Mouse (Mus musculus) embryonic facial prominence, embryonic 15.5 days (tissue): ENCODE results near the gene Slc5a4a. TPM values are rescaled to one million over a fixed set of nuclear protein-coding genes. Genes with fewer than 3 reads are reported as not detected.

ENCODE experiments used
- ATAC-seq: fragments of 200-750 bp; cut with Nextera tagmentation; 2 replicates; pipeline ENCODE4 v1.8.0; 2017; ENCODE audit warnings: low read depth, moderate TSS enrichment; ENCODE audit not compliant: insufficient number of reproducible peaks, low FRiP score, low TSS enrichment
- H3K27ac ChIP-seq: fragments of 300-500 bp; sonication (generic); replicated peaks from 2 replicates; pipeline ENCODE4 v1.5.1; 2015; ENCODE audit warnings: mild to moderate bottlenecking, inconsistent platforms
- H3K27me3 ChIP-seq: fragments of 300-500 bp; sonication (generic); 2 replicates; pipeline ENCODE4 v1.6.1; 2015; ENCODE audit warnings: inconsistent platforms
- H3K36me3 ChIP-seq: fragments of 300-500 bp; sonication (generic); 2 replicates; pipeline ENCODE4 v1.6.1; 2015; ENCODE audit warnings: mild to moderate bottlenecking, inconsistent platforms
- H3K4me1 ChIP-seq: fragments of 300-500 bp; sonication (generic); 2 replicates; pipeline ENCODE4 v1.6.1; 2015; ENCODE audit warnings: inconsistent platforms
- H3K4me2 ChIP-seq: fragments of 300-500 bp; sonication (generic); replicated peaks from 2 replicates; pipeline ENCODE4 v1.6.1; 2015; ENCODE audit warnings: mild to moderate bottlenecking, inconsistent platforms
- H3K4me3 ChIP-seq: fragments of 300-500 bp; sonication (generic); replicated peaks from 2 replicates; pipeline ENCODE4 v1.5.1; 2015; ENCODE audit warnings: mild to moderate bottlenecking, inconsistent platforms
- H3K9ac ChIP-seq: fragments of 300-500 bp; sonication (generic); 2 replicates; pipeline ENCODE4 v1.6.1; 2015; ENCODE audit warnings: inconsistent platforms
- H3K9me3 ChIP-seq: fragments of 300-500 bp; sonication (generic); replicated peaks from 2 replicates; pipeline ENCODE4 v1.6.1; 2016; ENCODE audit warnings: inconsistent platforms
- WGBS: fragments of 180-500 bp; shearing (Covaris S2); methylation state at CpG from one replicate; pipeline ENCODE4 v1.1.7; 2015; 5-methylcytosine and 5-hydroxymethylcytosine counted together
- polyA plus RNA-seq: library from polyadenylated mRNA; unstranded; fragments of >200 nt; fragmentation: Nextera tagmentation; extraction: Ambion mirVana; gene quantifications from 2 replicates; pipeline ENCODE4 v1.2.1, GENCODE M21; 2015

Gene Slc5a4a
- not detected in 2 replicates for polyA plus RNA-seq

DNA sequence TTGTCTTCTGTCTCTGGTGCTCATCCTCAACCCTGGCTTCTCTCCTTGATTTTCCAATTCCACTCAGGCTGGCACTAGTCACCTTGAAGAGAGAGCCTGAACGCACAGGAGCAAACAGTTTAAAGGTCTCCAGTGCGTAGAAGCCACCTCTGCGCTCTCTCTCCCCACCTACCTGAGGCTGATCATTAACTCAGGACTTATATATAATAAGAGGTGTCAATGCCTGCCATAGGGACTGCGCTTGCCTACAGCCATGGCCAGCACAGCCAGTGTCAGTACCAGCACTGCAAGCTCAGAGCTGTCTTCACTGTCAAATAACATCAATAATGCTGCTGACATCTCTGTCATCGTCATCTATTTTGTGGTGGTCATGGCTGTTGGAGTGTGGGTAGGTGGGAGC, at the start of gene Slc5a4a:
TSS of gene Slc5a4a (plus strand) at position 174 of the 400 bp plus-strand sequence.
- ATAC-seq = no peak
- WGBS = 88% methylated on average over 5 of the region's 5 CpGs
- Histone ChIP-seq H3K27ac (no peak within 1 kb of the TSS), H3K27me3 (no peaks in the 10 kb centered on the region), H3K9me3 (no peaks in the 10 kb centered on the region), H3K4me1 (no peaks in the 10 kb centered on the region), H3K4me3 (no peak within 1 kb of the TSS), H3K9ac (no peak within 1 kb of the TSS), H3K4me2 (no peak within 1 kb of the TSS), H3K36me3 (no peaks in the 10 kb centered on the region)

DNA sequence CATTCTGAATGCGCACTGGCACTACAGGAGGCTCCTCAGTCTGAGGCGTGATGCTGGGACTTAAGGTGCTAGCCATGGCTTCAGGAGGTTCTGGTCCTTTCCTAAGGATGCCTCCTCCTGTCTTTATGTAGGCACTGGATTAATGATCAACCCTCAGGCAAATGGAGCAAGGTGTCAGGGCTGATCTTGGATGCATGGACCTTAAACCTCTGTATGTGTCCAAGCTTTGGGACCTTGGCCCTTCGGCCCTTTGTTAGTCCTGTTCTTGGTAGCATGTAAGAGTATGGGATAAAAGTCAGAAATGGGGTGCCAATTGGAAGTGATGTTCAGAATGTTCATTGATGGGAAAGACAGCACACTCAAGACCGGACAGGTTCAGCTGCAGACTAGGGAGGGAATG, 36.4 kb upstream of the Slc5a4a start, which contains the start of gene Slc5a4b:
TSS of gene Slc5a4b (minus strand) at position 101 of the 400 bp plus-strand sequence.
- no peaks in the 10 kb centered on the region for H3K36me3 ChIP-seq
- WGBS = 87% methylated on average over 4 of the region's 4 CpGs
- H3K4me3 ChIP-seq = no peak within 1 kb of the TSS
- no peak within 1 kb of the TSS for H3K9ac ChIP-seq
- no peaks in the 10 kb centered on the region for H3K27me3 ChIP-seq
- no peak within 1 kb of the TSS for H3K4me2 ChIP-seq
- H3K4me1 ChIP-seq = no peaks in the 10 kb centered on the region
- H3K27ac ChIP-seq = no peak within 1 kb of the TSS
- H3K9me3 ChIP-seq = no peaks in the 10 kb centered on the region
- ATAC-seq = no peak

DNA sequence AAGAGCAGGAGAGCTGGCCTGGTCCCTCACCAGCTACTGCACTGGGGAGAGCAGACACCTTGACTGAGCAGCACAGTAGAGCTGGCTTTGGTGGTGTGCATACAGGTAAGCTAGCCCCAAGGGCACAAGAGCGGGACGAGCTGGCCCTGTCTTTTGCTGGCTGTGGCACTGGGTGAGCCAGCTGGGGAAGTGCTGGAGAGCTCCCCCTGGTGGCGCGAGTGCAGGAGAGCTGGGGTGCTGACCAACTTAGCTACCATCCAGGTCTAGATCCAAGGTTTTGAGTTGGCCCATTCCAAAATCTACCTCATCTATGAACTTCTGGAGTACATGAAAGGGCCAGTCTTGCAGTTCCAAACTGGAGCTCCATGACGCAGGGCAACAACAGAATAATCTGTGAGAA, 29.3 kb upstream of the Slc5a4a start:
- WGBS = 23% methylated on average over 5 of the region's 5 CpGs
- H3K27ac ChIP-seq = no peak overlapping the region

DNA sequence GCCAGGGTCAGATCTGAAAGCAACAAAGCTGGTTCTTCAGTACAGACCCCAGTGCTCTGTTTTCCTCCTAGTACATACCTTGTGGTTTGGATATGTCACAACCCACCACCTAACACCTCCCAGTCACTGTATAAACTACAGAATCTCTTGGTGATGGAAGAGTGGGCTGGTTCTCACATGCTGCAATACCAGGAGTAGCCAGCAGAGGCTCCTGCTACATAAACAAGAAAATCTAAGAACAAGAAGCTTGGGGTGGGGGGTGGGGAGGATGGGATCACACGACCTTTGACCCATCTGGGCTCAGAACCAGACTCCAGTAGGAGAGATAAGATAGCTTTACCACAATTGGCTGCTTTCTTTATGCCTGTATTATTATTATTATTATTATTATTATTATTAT, 28.5 kb upstream of the Slc5a4a start:
- Histone ChIP-seq H3K27ac (no peak overlapping the region), H3K9me3 (no peaks in the 10 kb centered on the region), H3K4me3 (no peak overlapping the region), H3K36me3 (no peaks in the 10 kb centered on the region), H3K4me1 (no peaks in the 10 kb centered on the region), H3K9ac (no peak overlapping the region), H3K27me3 (no peaks in the 10 kb centered on the region), H3K4me2 (no peak overlapping the region)
- 3% methylated on average over 1 of the region's 1 CpGs for WGBS
- ATAC-seq = no peak

More for the DNA sequence above, 29.3 kb upstream of the Slc5a4a start:
- no peak overlapping the region for H3K4me2 ChIP-seq
- ATAC-seq = no peak
- H3K4me3 ChIP-seq = no peak overlapping the region
- no peaks in the 10 kb centered on the region for H3K4me1 ChIP-seq
- H3K9me3 ChIP-seq = no peaks in the 10 kb centered on the region
- H3K36me3 ChIP-seq = no peaks in the 10 kb centered on the region
- H3K27me3 ChIP-seq = no peaks in the 10 kb centered on the region
- H3K9ac ChIP-seq = no peak overlapping the region

- no peaks in the 10 kb centered on the region for H3K9me3 ChIP-seq
- no peak overlapping the region for H3K9ac ChIP-seq
- no peak for ATAC-seq
- no peak overlapping the region for H3K4me3 ChIP-seq
- WGBS = 46% methylated on average over 4 of the region's 4 CpGs
- no peaks in the 10 kb centered on the region for H3K36me3 ChIP-seq
- no peak overlapping the region for H3K27ac ChIP-seq
- no peaks in the 10 kb centered on the region for H3K27me3 ChIP-seq
- H3K4me1 ChIP-seq = no peaks in the 10 kb centered on the region
- H3K4me2 ChIP-seq = no peak overlapping the region
These were observed 27.0 kb upstream of the Slc5a4a start for GRCm38 (mm10) chr10:76120124-76120711.

DNA sequence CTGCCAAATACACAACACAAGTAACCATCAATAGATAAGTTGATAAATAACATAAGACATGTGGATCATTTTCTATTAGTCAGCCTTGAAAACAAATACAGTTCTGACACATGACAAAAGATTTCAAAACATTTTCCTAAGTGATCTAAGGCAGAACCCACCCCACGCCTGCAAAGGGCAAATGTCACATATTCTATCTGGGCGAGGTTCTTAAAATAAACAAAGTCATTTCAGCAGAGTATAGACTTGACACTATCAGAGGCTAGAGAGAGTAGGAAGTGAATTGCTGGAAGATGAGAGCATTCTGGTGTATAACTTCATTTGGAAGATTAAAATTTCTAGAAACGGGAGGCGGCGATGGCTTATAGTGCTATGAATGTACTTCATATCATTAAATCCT, 25.8 kb upstream of the Slc5a4a start:
- H3K4me1 ChIP-seq = no peaks in the 10 kb centered on the region
- WGBS = 77% methylated on average over 5 of the region's 5 CpGs
- no peak overlapping the region for H3K27ac ChIP-seq
- no peaks in the 10 kb centered on the region for H3K27me3 ChIP-seq
- H3K9ac ChIP-seq = no peak overlapping the region
- no peaks in the 10 kb centered on the region for H3K36me3 ChIP-seq
- no peak for ATAC-seq
- no peaks in the 10 kb centered on the region for H3K9me3 ChIP-seq
- no peak overlapping the region for H3K4me3 ChIP-seq
- no peak overlapping the region for H3K4me2 ChIP-seq

DNA sequence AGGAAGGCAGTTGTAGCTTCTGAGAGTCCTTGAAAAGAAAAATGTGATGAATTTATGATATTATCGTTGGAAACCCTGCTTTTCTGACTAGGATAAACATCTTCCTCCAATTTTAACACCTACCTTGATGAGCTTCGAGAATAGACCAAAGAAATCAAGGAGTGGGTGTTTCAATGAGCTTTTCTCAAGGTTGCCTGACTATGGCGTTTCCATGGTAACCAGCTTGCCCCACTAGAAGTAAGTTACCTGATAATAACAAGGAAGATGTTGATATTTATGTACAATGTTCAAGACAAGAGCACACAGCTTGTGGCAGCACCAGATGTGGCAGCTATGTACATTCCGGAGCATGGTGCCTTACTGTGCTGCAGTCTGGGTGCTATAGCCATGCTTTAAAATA, 14.7 kb upstream of the Slc5a4a start:
- Histone ChIP-seq H3K4me3 (no peak overlapping the region), H3K9ac (no peak overlapping the region), H3K27me3 (no peaks in the 10 kb centered on the region), H3K36me3 (no peaks in the 10 kb centered on the region), H3K4me1 (no peaks in the 10 kb centered on the region), H3K27ac (no peak overlapping the region), H3K9me3 (no peaks in the 10 kb centered on the region), H3K4me2 (no peak overlapping the region)
- WGBS = 79% methylated on average over 4 of the region's 4 CpGs
- ATAC-seq = no peak

GRCm38 (mm10) chr10:76136318-76136717, 10.9 kb upstream of the Slc5a4a start:
- Histone ChIP-seq H3K27me3 (no peaks in the 10 kb centered on the region), H3K36me3 (no peaks in the 10 kb centered on the region), H3K27ac (no peak overlapping the region), H3K9ac (no peak overlapping the region), H3K4me2 (no peak overlapping the region), H3K4me3 (no peak overlapping the region), H3K4me1 (no peaks in the 10 kb centered on the region), H3K9me3 (no peaks in the 10 kb centered on the region)
- 80% methylated on average over 2 of the region's 2 CpGs for WGBS
- ATAC-seq = no peak

DNA sequence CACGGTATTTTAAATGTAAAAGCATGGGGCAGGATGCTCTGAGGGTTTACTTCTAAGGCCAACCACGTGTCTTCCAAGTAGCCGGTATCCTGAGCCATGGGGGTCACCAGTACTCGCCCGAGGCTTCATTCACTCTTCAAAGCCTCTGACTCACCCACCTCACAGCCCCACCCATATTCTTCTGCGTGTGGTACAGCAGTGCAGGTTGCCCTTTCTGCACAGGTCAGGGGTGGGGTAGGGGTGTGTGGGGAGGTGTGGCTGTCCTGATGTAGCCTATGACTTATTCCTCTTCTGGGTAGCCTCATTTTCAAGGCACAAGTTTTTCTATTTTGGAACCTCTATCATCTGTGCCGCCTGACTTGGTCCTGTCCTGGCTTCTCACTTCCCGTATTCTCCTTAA, 405 bp upstream of the Slc5a4a start:
- Histone ChIP-seq H3K4me3 (no peak overlapping the region), H3K27ac (no peak overlapping the region), H3K4me2 (no peak overlapping the region), H3K9me3 (no peaks in the 10 kb centered on the region), H3K36me3 (no peaks in the 10 kb centered on the region), H3K27me3 (no peaks in the 10 kb centered on the region), H3K4me1 (no peaks in the 10 kb centered on the region), H3K9ac (no peak overlapping the region)
- ATAC-seq = no peak
- WGBS = 57% methylated on average over 8 of the region's 8 CpGs

DNA sequence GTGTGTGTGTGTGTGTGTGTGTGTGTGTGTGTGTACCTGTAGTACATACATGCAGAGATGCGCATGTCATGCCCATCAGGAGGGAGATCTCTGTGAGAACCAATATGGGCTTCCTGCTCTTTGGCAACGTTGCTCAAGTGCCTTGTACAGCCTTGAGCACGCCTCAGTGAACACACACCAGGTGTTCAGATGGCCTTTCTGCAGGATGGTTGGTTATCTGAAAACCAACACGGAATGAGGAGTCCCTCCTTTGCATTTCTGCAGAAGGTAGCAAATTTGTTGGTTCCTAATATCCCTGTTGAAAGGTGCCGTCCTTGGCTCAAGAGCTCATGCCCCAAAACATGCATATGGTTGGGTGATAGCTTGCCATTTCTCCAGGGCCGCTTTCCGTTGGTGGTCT, 8.7 kb downstream of the Slc5a4a start:
- no peaks in the 10 kb centered on the region for H3K36me3 ChIP-seq
- H3K9ac ChIP-seq = no peak overlapping the region
- H3K27ac ChIP-seq = no peak overlapping the region
- no peaks in the 10 kb centered on the region for H3K4me1 ChIP-seq
- no peaks in the 10 kb centered on the region for H3K27me3 ChIP-seq
- no peak for ATAC-seq
- 83% methylated on average over 7 of the region's 7 CpGs for WGBS
- no peaks in the 10 kb centered on the region for H3K9me3 ChIP-seq
- H3K4me3 ChIP-seq = no peak overlapping the region
- H3K4me2 ChIP-seq = no peak overlapping the region

GRCm38 (mm10) chr10:76157528-76157927, 10.3 kb downstream of the Slc5a4a start:
- 74% methylated on average over 5 of the region's 5 CpGs for WGBS
- Histone ChIP-seq H3K4me3 (no peak overlapping the region), H3K36me3 (no peaks in the 10 kb centered on the region), H3K9me3 (no peaks in the 10 kb centered on the region), H3K4me2 (no peak overlapping the region), H3K27me3 (no peaks in the 10 kb centered on the region), H3K27ac (no peak overlapping the region), H3K4me1 (no peaks in the 10 kb centered on the region), H3K9ac (no peak overlapping the region)
- no peak for ATAC-seq

GRCm38 (mm10) chr10:76158009-76158408, 10.8 kb downstream of the Slc5a4a start:
- no peaks in the 10 kb centered on the region for H3K9me3 ChIP-seq
- H3K36me3 ChIP-seq = no peaks in the 10 kb centered on the region
- 71% methylated on average over 1 of the region's 1 CpGs for WGBS
- no peak overlapping the region for H3K4me3 ChIP-seq
- H3K27ac ChIP-seq = no peak overlapping the region
- no peak overlapping the region for H3K9ac ChIP-seq
- no peak overlapping the region for H3K4me2 ChIP-seq
- H3K27me3 ChIP-seq = no peaks in the 10 kb centered on the region
- H3K4me1 ChIP-seq = no peaks in the 10 kb centered on the region
- no peak for ATAC-seq
